In the genomic region with DNA sequence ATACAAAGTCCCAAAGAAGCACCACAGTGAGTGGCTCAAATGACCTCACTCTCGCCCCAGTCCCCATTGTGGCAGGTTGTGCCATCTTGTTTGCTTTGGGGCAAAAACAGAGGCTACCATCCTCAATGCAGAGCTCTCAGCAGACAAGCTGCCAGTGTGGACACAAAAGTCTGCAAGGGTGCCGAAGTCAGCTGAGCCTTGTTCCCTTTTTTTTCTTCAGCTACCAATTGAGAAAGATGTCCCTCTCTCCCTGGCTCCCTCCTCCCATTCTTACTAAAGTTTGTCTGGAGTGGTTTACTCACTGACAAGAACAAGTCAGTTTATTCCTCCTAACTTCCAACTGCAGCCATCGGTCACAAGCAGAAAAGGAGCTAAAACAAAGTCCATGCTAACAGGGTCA, we compare ENCODE assay signal across 10 mouse cellular contexts. TPM values are rescaled to one million over a fixed set of nuclear protein-coding genes. Genes with fewer than 3 reads are reported as not detected.
DNase-seq lines count a peak whose midpoint lies in the region; ATAC-seq and TF ChIP-seq lines count a peak whose summit lies in the region.
"Had no signal": no experiment of that assay in that cellular context is flagged by ENCODE, and none has a peak within 500 bp of the region (broad histone marks: within the 10 kb centered on the region; RNA-seq: fewer than 3 reads in every experiment).

No protein-coding gene starts in this region.

- peak overlapping the region; percentile 44 for H3K27ac ChIP-seq in embryonic facial prominence, embryonic 13.5 days
- H3K27ac ChIP-seq in embryonic facial prominence, embryonic 10.5 days (replicated peaks): no peak overlapping the region
- H3K27ac ChIP-seq in liver, adult 2 months (replicated peaks; ENCODE audit: insufficient read depth, low read depth, low read length): peak overlapping the region; percentile 2
- peak overlapping the region; percentile 27; the same call in 1 of the 2 replicates for H3K27ac ChIP-seq in liver, embryonic 14.5 days
- no peak overlapping the region for H3K27ac ChIP-seq in midbrain, embryonic 15.5 days

- no peak overlapping the region for H3K4me3 ChIP-seq in embryonic facial prominence, embryonic 13.5 days
- no peak overlapping the region for H3K4me3 ChIP-seq in embryonic facial prominence, embryonic 10.5 days
- H3K4me3 ChIP-seq in liver, adult 2 months (ENCODE audit: insufficient read depth, low read depth, low read length): no peak overlapping the region
- no peak overlapping the region for H3K4me3 ChIP-seq in liver, embryonic 14.5 days (ENCODE audit: insufficient read depth in 1 of 2, low read depth in 2 of 2, low read length in 2 of 2)
- H3K4me3 ChIP-seq in midbrain, embryonic 15.5 days: no peak overlapping the region

- H3K79me2 ChIP-seq in liver, adult 2 months (ENCODE audit: control insufficient read depth, insufficient read depth, low read length): peaks cover 37% of the 10 kb centered on the region; the same call in 1 of the 2 replicates

- no peak for TF ChIP-seq POLR2A in liver, adult 2 months (IDR thresholded peaks at IDR 0.05; ENCODE audit: extremely low read depth, insufficient read depth, low read length)

- H3K27me3 ChIP-seq in embryonic facial prominence, embryonic 13.5 days: no peaks in the 10 kb centered on the region
- no peaks in the 10 kb centered on the region for H3K27me3 ChIP-seq in embryonic facial prominence, embryonic 10.5 days (replicated peaks; ENCODE audit: low read depth, poor library complexity, severe bottlenecking)
- no peaks in the 10 kb centered on the region for H3K27me3 ChIP-seq in liver, adult 2 months (ENCODE audit: control insufficient read depth, insufficient read depth, low read length)
- H3K27me3 ChIP-seq in liver, embryonic 14.5 days (ENCODE audit: control insufficient read depth, insufficient read depth, low read length): no peaks in the 10 kb centered on the region
- H3K27me3 ChIP-seq in splenic B cell, adult 2 months (ENCODE audit: control insufficient read depth, insufficient read depth, low read length, poor library complexity, severe bottlenecking): no peaks in the 10 kb centered on the region
- H3K27me3 ChIP-seq in midbrain, embryonic 15.5 days (replicated peaks): no peaks in the 10 kb centered on the region

- TF ChIP-seq CTCF in liver, adult 2 months (IDR thresholded peaks at IDR 0.05; ENCODE audit: low read depth, low read length): no peak
- no peak for TF ChIP-seq CTCF in liver, embryonic 14.5 days (IDR thresholded peaks at IDR 0.05; ENCODE audit: low read depth)

- no peak overlapping the region for H3K4me2 ChIP-seq in embryonic facial prominence, embryonic 13.5 days
- H3K4me2 ChIP-seq in liver, embryonic 14.5 days (ENCODE audit: low read depth): peak overlapping the region; percentile 20; the same call in 1 of the 2 replicates
- no peak overlapping the region for H3K4me2 ChIP-seq in midbrain, embryonic 15.5 days

- no peak for DNase-seq in embryonic facial prominence, embryonic 10.5 days (ENCODE audit: low spot score)
- DNase-seq in liver, adult 2 months (ENCODE audit: extremely low read depth, low read depth, low spot score): peak; percentile 81
- DNase-seq in liver: no peak
- no peak for DNase-seq in liver, embryonic 14.5 days (ENCODE audit: low read depth in 3 of 3, low spot score in 3 of 3)
- peak; percentile 32 for DNase-seq in splenic B cell, adult 2 months (ENCODE audit: low read depth, low spot score)
- DNase-seq: cerebellum, adult 2 months; gastrocnemius, postnatal 36 days had no signal

- ATAC-seq in embryonic facial prominence, embryonic 13.5 days (ENCODE audit: insufficient number of reproducible peaks, insufficient read depth, low FRiP score, low TSS enrichment, low read depth): no peak
- ATAC-seq in liver, embryonic 14.5 days (ENCODE audit: insufficient read depth): no peak
- no peak for ATAC-seq in megakaryocyte-erythroid progenitor cell, adult 5-6 weeks (replicated peaks; ENCODE audit: low FRiP score, low TSS enrichment, poor library complexity, severe bottlenecking)
- no peak for ATAC-seq in midbrain, embryonic 15.5 days (replicated peaks)

- H3K9ac ChIP-seq in embryonic facial prominence, embryonic 13.5 days: peak overlapping the region; percentile 21; the same call in 1 of the 2 replicates
- H3K9ac ChIP-seq in liver, adult 2 months (ENCODE audit: low read depth, low read length): no peak overlapping the region
- H3K9ac ChIP-seq in liver, embryonic 14.5 days (replicated peaks): no peak overlapping the region
- H3K9ac ChIP-seq in midbrain, embryonic 15.5 days: no peak overlapping the region

- no peaks in the 10 kb centered on the region for H3K9me3 ChIP-seq in embryonic facial prominence, embryonic 13.5 days
- no peaks in the 10 kb centered on the region for H3K9me3 ChIP-seq in embryonic facial prominence, embryonic 10.5 days
- H3K9me3 ChIP-seq in liver, embryonic 14.5 days (ENCODE audit: control insufficient read depth, low read length): no peaks in the 10 kb centered on the region
- no peaks in the 10 kb centered on the region for H3K9me3 ChIP-seq in midbrain, embryonic 15.5 days

- H3K4me1 ChIP-seq in embryonic facial prominence, embryonic 13.5 days: peaks cover 42% of the 10 kb centered on the region
- peaks cover 34% of the 10 kb centered on the region for H3K4me1 ChIP-seq in embryonic facial prominence, embryonic 10.5 days
- H3K4me1 ChIP-seq in liver, adult 2 months (ENCODE audit: control insufficient read depth, insufficient read depth, low read length): peaks cover 39% of the 10 kb centered on the region
- H3K4me1 ChIP-seq in liver, embryonic 14.5 days (replicated peaks; ENCODE audit: control insufficient read depth in 2 of 2, insufficient read depth in 2 of 2, low read length in 1 of 2): peaks cover 14 to 26% of the 10 kb centered on the region in 2 experiments
- peaks cover 6% of the 10 kb centered on the region; the same call in 1 of the 2 replicates for H3K4me1 ChIP-seq in midbrain, embryonic 15.5 days

- no peak for TF ChIP-seq EP300 in liver, embryonic 14.5 days (IDR thresholded peaks at IDR 0.05; ENCODE audit: low read depth)

- no peaks in the 10 kb centered on the region for H3K36me3 ChIP-seq in embryonic facial prominence, embryonic 13.5 days
- H3K36me3 ChIP-seq in embryonic facial prominence, embryonic 10.5 days (replicated peaks): no peaks in the 10 kb centered on the region
- H3K36me3 ChIP-seq in liver, adult 2 months (ENCODE audit: control insufficient read depth, insufficient read depth, low read length): no peaks in the 10 kb centered on the region
- H3K36me3 ChIP-seq in liver, embryonic 14.5 days (replicated peaks; ENCODE audit: control insufficient read depth, insufficient read depth, low read depth): no peaks in the 10 kb centered on the region
- no peaks in the 10 kb centered on the region for H3K36me3 ChIP-seq in splenic B cell, adult 2 months (ENCODE audit: control insufficient read depth, insufficient read depth, low read length, poor library complexity, severe bottlenecking)
- H3K36me3 ChIP-seq in midbrain, embryonic 15.5 days (replicated peaks): no peaks in the 10 kb centered on the region

- WGBS in embryonic facial prominence, embryonic 13.5 days: 57% methylated on average over 3 of the region's 3 CpGs
- 70% methylated on average over 3 of the region's 3 CpGs for WGBS in embryonic facial prominence, embryonic 10.5 days
- 14% methylated on average over 3 of the region's 3 CpGs for WGBS in liver, adult 2 months
- WGBS in liver, embryonic 14.5 days (ENCODE audit: insufficient replicate concordance): 32% methylated on average over 3 of the region's 3 CpGs
- WGBS in midbrain, embryonic 15.5 days: 72% methylated on average over 3 of the region's 3 CpGs

RNA-seq across cellular contexts. Expression of a gene that starts 19.7 kb away (rescaled TPM):
- polyA plus RNA-seq in embryonic facial prominence, embryonic 13.5 days (2015; fragmentation: Nextera tagmentation; extraction: Ambion mirVana): 104 and 105 TPM in 2 replicates
- polyA plus RNA-seq in embryonic facial prominence, embryonic 10.5 days (2016; fragmentation: Nextera tagmentation; extraction: Ambion mirVana): 96.1 and 96.8 TPM in 2 replicates
- 25.1 and 38.6 TPM in 2 replicates for total RNA-seq in liver, adult 2 months (2014; rRNA removed)
- 23.8 and 25.9 TPM in 2 replicates for polyA plus RNA-seq in liver, adult 2 months (2012; rRNA removed)
- 8.8 and 11.4 TPM in 2 replicates for polyA plus RNA-seq in liver, embryonic 14.5 days (2012; rRNA removed)
- polyA plus RNA-seq in liver, embryonic 14.5 days (2014; fragmentation: Nextera tagmentation; extraction: Ambion mirVana): 15.6 and 17.9 TPM in 2 replicates
- 51.3 and 62.6 TPM in 2 replicates for total RNA-seq in megakaryocyte-erythroid progenitor cell, adult 5-6 weeks (2014; fragmentation: Nextera tagmentation)
- 42.5 and 48.4 TPM in 2 replicates for total RNA-seq in megakaryocyte-erythroid progenitor cell, adult 5-6 weeks (2017)
- 114 and 122 TPM in 2 replicates for polyA plus RNA-seq in midbrain, embryonic 15.5 days (2015; fragmentation: Nextera tagmentation; extraction: Ambion mirVana)

RNA-seq across cellular contexts. Expression of a gene that starts 38.6 kb away (rescaled TPM):
- 52.5 and 54.2 TPM in 2 replicates for polyA plus RNA-seq in embryonic facial prominence, embryonic 13.5 days (2015; fragmentation: Nextera tagmentation; extraction: Ambion mirVana)
- polyA plus RNA-seq in embryonic facial prominence, embryonic 10.5 days (2016; fragmentation: Nextera tagmentation; extraction: Ambion mirVana): 69.0 and 69.9 TPM in 2 replicates
- 11.1 and 11.2 TPM in 2 replicates for total RNA-seq in liver, adult 2 months (2014; rRNA removed)
- 8.7 and 13.4 TPM in 2 replicates for polyA plus RNA-seq in liver, adult 2 months (2012; rRNA removed)
- polyA plus RNA-seq in liver, embryonic 14.5 days (2012; rRNA removed): 26.4 and 39.5 TPM in 2 replicates
- 26.5 and 30.2 TPM in 2 replicates for polyA plus RNA-seq in liver, embryonic 14.5 days (2014; fragmentation: Nextera tagmentation; extraction: Ambion mirVana)
- 95.3 and 95.8 TPM in 2 replicates for total RNA-seq in megakaryocyte-erythroid progenitor cell, adult 5-6 weeks (2014; fragmentation: Nextera tagmentation)
- total RNA-seq in megakaryocyte-erythroid progenitor cell, adult 5-6 weeks (2017): 164 and 178 TPM in 2 replicates
- 38.8 and 40.7 TPM in 2 replicates for polyA plus RNA-seq in midbrain, embryonic 15.5 days (2015; fragmentation: Nextera tagmentation; extraction: Ambion mirVana)

Comparison
In these comparisons a context has a peak if more than half of its experiments do, and no peak if none do; other contexts are left out.
1. H3K27ac ChIP-seq: peak in embryonic facial prominence, embryonic 13.5 days (single experiment), liver, adult 2 months (single experiment) and liver, embryonic 14.5 days (single experiment); none in embryonic facial prominence, embryonic 10.5 days (single experiment) and midbrain, embryonic 15.5 days (single experiment).
2. DNase-seq: peak in liver, adult 2 months (single experiment) and splenic B cell, adult 2 months (single experiment); none in embryonic facial prominence, embryonic 10.5 days (single experiment), liver (single experiment) and liver, embryonic 14.5 days (0 of 3).